ENCODE assay signal across 33 mouse cellular contexts in genomic region chr7:24466835-24467234, GRCm38 (mm10). TPM values are rescaled to one million over a fixed set of nuclear protein-coding genes. Genes with fewer than 3 reads are reported as not detected.
A peak's percentile ranks its signal among the peaks of the same experiment; 100 is the strongest.
DNase-seq lines count a peak whose midpoint lies in the region; ATAC-seq lines count a peak whose summit lies in the region.
"Had no signal": no experiment of that assay in that cellular context is flagged by ENCODE, and none has a peak within 500 bp of the region (broad histone marks: within the 10 kb centered on the region; RNA-seq: fewer than 3 reads in every experiment).

No protein-coding gene starts in this region.

- peaks cover under 1% of the 10 kb centered on the region; the same call in 1 of the 2 replicates for H3K27me3 ChIP-seq in liver, embryonic 16.5 days (ENCODE audit: control insufficient read depth, insufficient read depth, low read depth, low read length)
- H3K27me3 ChIP-seq in liver, embryonic 12.5 days (replicated peaks) = peaks cover 14% of the 10 kb centered on the region
- H3K27me3 ChIP-seq: forebrain, embryonic 15.5 days; Patski had no signal

- no peak overlapping the region for H3K4me3 ChIP-seq in liver, embryonic 16.5 days (ENCODE audit: low read depth, low read length)
- H3K4me3 ChIP-seq in liver, embryonic 12.5 days = no peak overlapping the region
- H3K4me3 ChIP-seq: embryonic facial prominence, embryonic 10.5 days; embryonic facial prominence, embryonic 13.5 days; erythroblast, embryonic 14.5 days; forebrain, embryonic 12.5 days; forebrain, embryonic 15.5 days; heart, adult 2 months; heart, embryonic 10.5 days; heart, embryonic 13.5 days had no signal

- H3K9me3 ChIP-seq in liver, embryonic 16.5 days (replicated peaks; ENCODE audit: control insufficient read depth, low read length) = no peaks in the 10 kb centered on the region; the same call in 1 of the 2 replicates
- H3K9me3 ChIP-seq in liver, embryonic 12.5 days (replicated peaks) = no peaks in the 10 kb centered on the region
- H3K9me3 ChIP-seq: forebrain, embryonic 15.5 days; G1E had no signal

- peaks cover 5% of the 10 kb centered on the region for H3K36me3 ChIP-seq in liver, embryonic 16.5 days (ENCODE audit: control insufficient read depth, insufficient read depth)
- peaks cover 9% of the 10 kb centered on the region; the same call in 1 of the 2 replicates for H3K36me3 ChIP-seq in liver, embryonic 12.5 days
- H3K36me3 ChIP-seq: embryonic facial prominence, embryonic 10.5 days; embryonic facial prominence, embryonic 13.5 days; forebrain, embryonic 12.5 days; forebrain, embryonic 15.5 days; G1E had no signal

- H3K4me2 ChIP-seq in liver, embryonic 16.5 days (ENCODE audit: low read depth, low read length) = 0 out of 2 replicates have a peak overlapping the region, but pooled peaks have one; percentile 15
- H3K4me2 ChIP-seq in liver, embryonic 12.5 days = no peak overlapping the region
- H3K4me2 ChIP-seq: embryonic facial prominence, embryonic 13.5 days; forebrain, embryonic 12.5 days; forebrain, embryonic 15.5 days; heart, embryonic 13.5 days; hindbrain, embryonic 14.5 days had no signal

- H3K4me1 ChIP-seq in liver, embryonic 16.5 days (ENCODE audit: control insufficient read depth, low read depth, low read length) = no peaks in the 10 kb centered on the region; the same call in 1 of the 2 replicates
- peaks cover 14% of the 10 kb centered on the region for H3K4me1 ChIP-seq in liver, embryonic 12.5 days

- ATAC-seq in liver, embryonic 16.5 days (ENCODE audit: low read depth) = no peak
- ATAC-seq in liver, embryonic 12.5 days = no peak
- peak; percentile 57 for ATAC-seq in granulocyte monocyte progenitor cell, adult 5-6 weeks (replicated peaks; ENCODE audit: poor library complexity, severe bottlenecking)
- peak; percentile 35 for ATAC-seq in megakaryocyte progenitor cell, adult 5-6 weeks (replicated peaks; ENCODE audit: poor library complexity)
- ATAC-seq: forebrain, embryonic 15.5 days; hindbrain, postnatal 0 days; Patski had no signal

- WGBS in liver, embryonic 16.5 days (ENCODE audit: insufficient replicate concordance) = 54% methylated on average over 6 of the region's 6 CpGs
- 54% methylated on average over 6 of the region's 6 CpGs for WGBS in liver, embryonic 12.5 days (ENCODE audit: insufficient replicate concordance)

- no peak for DNase-seq in kidney, postnatal 36 days
- no peak for DNase-seq in layer of hippocampus, postnatal 36 days
- DNase-seq: adrenal gland, postnatal 10 days; adrenal gland, postnatal 36 days; cerebellum, adult 11-12 months; cerebellum, adult 8-10 months; cerebellum, postnatal 10 days; cerebellum, postnatal 36 days; embryo, embryonic 11 days; gastrocnemius, postnatal 25 days; heart, adult 2 months; heart, postnatal 14 days; heart, postnatal 4 days had no signal

- H3K9ac ChIP-seq in liver, embryonic 16.5 days (ENCODE audit: low read depth, low read length) = no peak overlapping the region
- no peak overlapping the region for H3K9ac ChIP-seq in liver, embryonic 12.5 days
- H3K9ac ChIP-seq: embryonic facial prominence, embryonic 13.5 days; forebrain, embryonic 12.5 days; forebrain, embryonic 15.5 days; heart, embryonic 13.5 days; hindbrain, embryonic 14.5 days had no signal

- H3K27ac ChIP-seq in liver, embryonic 16.5 days (ENCODE audit: low read length) = no peak overlapping the region
- no peak overlapping the region for H3K27ac ChIP-seq in liver, embryonic 12.5 days
- H3K27ac ChIP-seq: embryonic facial prominence, embryonic 10.5 days; embryonic facial prominence, embryonic 13.5 days; forebrain, embryonic 12.5 days; forebrain, embryonic 15.5 days; heart, adult 2 months; heart, embryonic 10.5 days; heart, embryonic 13.5 days; hindbrain, embryonic 14.5 days; hindbrain, postnatal 0 days had no signal

RNA-seq across cellular contexts. Expression of gene Plaur, which starts 4.6 kb away (rescaled TPM):
- polyA plus RNA-seq in liver, embryonic 16.5 days (2015; fragmentation: Nextera tagmentation; extraction: Ambion mirVana) = 5.9 and 6.6 TPM in 2 replicates
- 2.6 and 2.8 TPM in 2 replicates for polyA plus RNA-seq in liver, embryonic 12.5 days (2016; fragmentation: Nextera tagmentation; extraction: Ambion mirVana)
- 19.0 and 20.5 TPM in 2 replicates for total RNA-seq in granulocyte monocyte progenitor cell, adult 5-6 weeks (2014; fragmentation: Nextera tagmentation)
- total RNA-seq in granulocyte monocyte progenitor cell, adult 5-6 weeks (2017) = 23.9 and 26.2 TPM in 2 replicates
- 17.9 and 21.2 TPM in 2 replicates for total RNA-seq in megakaryocyte progenitor cell, adult 5-6 weeks (2015)
- 20.5 and 27.6 TPM in 2 replicates for total RNA-seq in megakaryocyte progenitor cell, adult 5-6 weeks (2017)
- under 1 TPM in 1 of 2 experiments, not detected in 1; 0.68 TPM for total RNA-seq in layer of hippocampus, postnatal 36 days (2021)

RNA-seq across cellular contexts. Expression of gene Irgc1, which starts 14.7 kb away (rescaled TPM):
- not detected in 2 replicates for polyA plus RNA-seq in liver, embryonic 16.5 days (2015; fragmentation: Nextera tagmentation; extraction: Ambion mirVana)
- not detected in 2 replicates for polyA plus RNA-seq in liver, embryonic 12.5 days (2016; fragmentation: Nextera tagmentation; extraction: Ambion mirVana)
- total RNA-seq in granulocyte monocyte progenitor cell, adult 5-6 weeks (2014; fragmentation: Nextera tagmentation) = not detected in 2 replicates
- not detected in 2 replicates for total RNA-seq in granulocyte monocyte progenitor cell, adult 5-6 weeks (2017)
- 0.07 TPM in 1 of 2 replicates, not detected in the other for total RNA-seq in megakaryocyte progenitor cell, adult 5-6 weeks (2015)
- not detected in 2 replicates for total RNA-seq in megakaryocyte progenitor cell, adult 5-6 weeks (2017)
- not detected for total RNA-seq in layer of hippocampus, postnatal 36 days (2021)
- total RNA-seq: adrenal gland, adult 18-20 months; adrenal gland, postnatal 36 days; CH12.LX; gastrocnemius, adult 8-10 months; gastrocnemius, postnatal 25 days; heart, adult 2 months; heart, postnatal 14 days; heart, postnatal 4 days; hindbrain, postnatal 0 days had no signal
- polyA plus RNA-seq: embryonic facial prominence, embryonic 10.5 days; embryonic facial prominence, embryonic 13.5 days; erythroblast, embryonic 14.5 days; forebrain, embryonic 12.5 days; forebrain, embryonic 15.5 days; heart, embryonic 10.5 days; heart, embryonic 13.5 days; hindbrain, embryonic 11.5 days; hindbrain, embryonic 14.5 days; hindbrain, postnatal 0 days; Patski had no signal

RNA-seq across cellular contexts. Expression of gene Cadm4, which starts 15.0 kb away (rescaled TPM):
- polyA plus RNA-seq in liver, embryonic 16.5 days (2015; fragmentation: Nextera tagmentation; extraction: Ambion mirVana) = 0.24 TPM in 1 of 2 replicates, not detected in the other
- 0.28 and 0.35 TPM in 2 replicates for polyA plus RNA-seq in liver, embryonic 12.5 days (2016; fragmentation: Nextera tagmentation; extraction: Ambion mirVana)
- not detected in 2 replicates for total RNA-seq in granulocyte monocyte progenitor cell, adult 5-6 weeks (2014; fragmentation: Nextera tagmentation)
- total RNA-seq in granulocyte monocyte progenitor cell, adult 5-6 weeks (2017) = not detected in 2 replicates
- not detected in 2 replicates for total RNA-seq in megakaryocyte progenitor cell, adult 5-6 weeks (2015)
- total RNA-seq in megakaryocyte progenitor cell, adult 5-6 weeks (2017) = not detected in 2 replicates
- 100 to 1,000 TPM; 137 to 142 TPM for total RNA-seq in layer of hippocampus, postnatal 36 days (2021)
- total RNA-seq: G1E had no signal

RNA-seq across cellular contexts. Expression of gene Zfp428, which starts 40.0 kb away (rescaled TPM):
- 2.7 and 3.2 TPM in 2 replicates for polyA plus RNA-seq in liver, embryonic 16.5 days (2015; fragmentation: Nextera tagmentation; extraction: Ambion mirVana)
- polyA plus RNA-seq in liver, embryonic 12.5 days (2016; fragmentation: Nextera tagmentation; extraction: Ambion mirVana) = 12.4 and 14.2 TPM in 2 replicates
- total RNA-seq in granulocyte monocyte progenitor cell, adult 5-6 weeks (2014; fragmentation: Nextera tagmentation) = 1.5 and 4.0 TPM in 2 replicates
- total RNA-seq in granulocyte monocyte progenitor cell, adult 5-6 weeks (2017) = 2.2 and 2.7 TPM in 2 replicates
- 2.0 and 2.2 TPM in 2 replicates for total RNA-seq in megakaryocyte progenitor cell, adult 5-6 weeks (2015)
- 1.3 and 3.6 TPM in 2 replicates for total RNA-seq in megakaryocyte progenitor cell, adult 5-6 weeks (2017)
- 10 to 100 TPM; 36.2 to 42.1 TPM for total RNA-seq in layer of hippocampus, postnatal 36 days (2021)

RNA-seq across cellular contexts. Expression of gene AC161166.1, which starts 45.4 kb away (rescaled TPM):
- polyA plus RNA-seq in liver, embryonic 16.5 days (2015; fragmentation: Nextera tagmentation; extraction: Ambion mirVana) = not detected in 2 replicates
- 0.20 and 0.24 TPM in 2 replicates for polyA plus RNA-seq in liver, embryonic 12.5 days (2016; fragmentation: Nextera tagmentation; extraction: Ambion mirVana)
- total RNA-seq in granulocyte monocyte progenitor cell, adult 5-6 weeks (2014; fragmentation: Nextera tagmentation) = not detected in 2 replicates
- total RNA-seq in granulocyte monocyte progenitor cell, adult 5-6 weeks (2017) = not detected in 2 replicates
- not detected in 2 replicates for total RNA-seq in megakaryocyte progenitor cell, adult 5-6 weeks (2015)
- not detected in 2 replicates for total RNA-seq in megakaryocyte progenitor cell, adult 5-6 weeks (2017)
- total RNA-seq in layer of hippocampus, postnatal 36 days (2021) = not detected
- total RNA-seq: adrenal gland, adult 18-20 months; adrenal gland, postnatal 10 days; adrenal gland, postnatal 36 days; gastrocnemius, adult 8-10 months; gastrocnemius, postnatal 25 days; heart, adult 2 months; heart, postnatal 14 days; heart, postnatal 4 days; hindbrain, postnatal 0 days had no signal
- polyA plus RNA-seq: cortical plate, adult 2 months; erythroblast, embryonic 14.5 days; G1E had no signal

Comparison
In these comparisons a context has a peak if more than half of its experiments do, and no peak if none do; other contexts are left out.
1. ATAC-seq: peak in granulocyte monocyte progenitor cell, adult 5-6 weeks (single experiment) and megakaryocyte progenitor cell, adult 5-6 weeks (single experiment); none in liver, embryonic 16.5 days (single experiment) and liver, embryonic 12.5 days (single experiment).
2. RNA of gene Plaur, which starts 4.6 kb away (total RNA-seq): 17.9 to 27.6 TPM in megakaryocyte progenitor cell, adult 5-6 weeks and 19.0 to 26.2 TPM in granulocyte monocyte progenitor cell, adult 5-6 weeks; 0.68 TPM in layer of hippocampus, postnatal 36 days; every median in the first group is over 10 times any median in the second.
3. RNA of gene Cadm4, which starts 15.0 kb away (total RNA-seq): 137 to 142 TPM in layer of hippocampus, postnatal 36 days; not detected in granulocyte monocyte progenitor cell, adult 5-6 weeks and not detected in megakaryocyte progenitor cell, adult 5-6 weeks; every median in the first group is over 100 times any median in the second.